Mouse (Mus musculus) stomach, embryonic 15.5 days (tissue): Measurements from ENCODE around the gene Plagl2. TPM values are rescaled to one million over a fixed set of nuclear protein-coding genes. Genes with fewer than 3 reads are reported as not detected.

Experiments
- ATAC-seq: fragments of 200-750 bp; cut with Nextera tagmentation; 2 replicates; pipeline ENCODE4 v1.8.0; 2017; ENCODE audit warnings: low read depth, moderate number of reproducible peaks, moderate TSS enrichment; ENCODE audit not compliant: insufficient read depth, low FRiP score
- H3K27ac ChIP-seq: fragments of 300-500 bp; sonication (generic); 2 replicates; pipeline ENCODE4 v1.5.1; 2015; ENCODE audit warnings: mild to moderate bottlenecking, inconsistent platforms
- H3K27me3 ChIP-seq: fragments of 300-500 bp; sonication (generic); replicated peaks from 2 replicates; pipeline ENCODE4 v1.6.1; 2015; ENCODE audit warnings: inconsistent platforms
- H3K36me3 ChIP-seq: fragments of 300-500 bp; sonication (generic); 2 replicates; pipeline ENCODE4 v1.6.1; 2015; ENCODE audit warnings: inconsistent platforms
- H3K4me1 ChIP-seq: fragments of 300-500 bp; sonication (generic); 2 replicates; pipeline ENCODE4 v1.6.1; 2015; ENCODE audit warnings: inconsistent platforms
- H3K4me2 ChIP-seq: fragments of 300-500 bp; sonication (generic); 2 replicates; pipeline ENCODE4 v1.6.1; 2015; ENCODE audit warnings: mild to moderate bottlenecking, inconsistent platforms
- H3K4me3 ChIP-seq: fragments of 300-500 bp; sonication (generic); replicated peaks from 2 replicates; pipeline ENCODE4 v1.5.1; 2015; ENCODE audit warnings: inconsistent platforms
- H3K9ac ChIP-seq: fragments of 300-500 bp; sonication (generic); 2 replicates; pipeline ENCODE4 v1.6.1; 2015; ENCODE audit warnings: inconsistent platforms
- H3K9me3 ChIP-seq: fragments of 300-500 bp; sonication (generic); 2 replicates; pipeline ENCODE4 v1.6.1; 2016; ENCODE audit warnings: inconsistent platforms
- WGBS: fragments of 180-500 bp; shearing (Covaris S2); methylation state at CpG from one replicate; pipeline ENCODE4 v1.1.7; 2015; 5-methylcytosine and 5-hydroxymethylcytosine counted together
- polyA plus RNA-seq: library from polyadenylated mRNA; unstranded; fragments of >200 nt; fragmentation: Nextera tagmentation; extraction: Ambion mirVana; gene quantifications from 2 replicates; pipeline ENCODE4 v1.2.1, GENCODE M21; 2015

Gene Plagl2
- polyA plus RNA-seq, 1 experiment from 2014 or later, result 20.5 TPM

GRCm38 (mm10) chr2:153179126-153179860 lies 61.9 kb downstream of the Plagl2 start:
- Histone ChIP-seq H3K27ac (no peak overlapping the region), H3K4me3 (no peak overlapping the region), H3K4me2 (no peak overlapping the region), H3K9me3 (no peaks in the 10 kb centered on the region), H3K27me3 (no peaks in the 10 kb centered on the region), H3K9ac (no peak overlapping the region), H3K36me3 (peaks cover 22% of the 10 kb centered on the region), H3K4me1 (no peaks in the 10 kb centered on the region)
- no peak for ATAC-seq
- WGBS, result 82% methylated on average over 10 of the region's 10 CpGs

Other genes starting within 250 kb of the Plagl2 start
- 98.9 and 101 TPM in 2 replicates for gene Pdrg1, start 226.0 kb downstream of the Plagl2 start, polyA plus RNA-seq
- 0.06 and 0.09 TPM in 2 replicates for gene Xkr7, start 209.6 kb downstream of the Plagl2 start, polyA plus RNA-seq
- 1.7 and 1.9 TPM in 2 replicates for gene Ccm2l, start 175.5 kb downstream of the Plagl2 start, polyA plus RNA-seq
- gene Hck, start 133.0 kb downstream of the Plagl2 start, polyA plus RNA-seq, result 6.5 and 6.8 TPM in 2 replicates
- 80.5 and 85.6 TPM in 2 replicates for gene Tm9sf4, start 80.1 kb downstream of the Plagl2 start, polyA plus RNA-seq
- gene Tspyl3, start 16.0 kb downstream of the Plagl2 start, polyA plus RNA-seq, result 8.6 and 9.9 TPM in 2 replicates
- 8.8 and 9.0 TPM in 2 replicates for gene Pofut1, start 107 bp upstream of the Plagl2 start, polyA plus RNA-seq
- gene Kif3b, start 50.0 kb upstream of the Plagl2 start, polyA plus RNA-seq, result 6.3 and 7.0 TPM in 2 replicates
- gene Asxl1, start 104.4 kb upstream of the Plagl2 start, polyA plus RNA-seq, result 11.3 and 14.4 TPM in 2 replicates